Mouse (Mus musculus) G1E (cell line): ENCODE results near the gene Iffo2. TPM values are rescaled to one million over a fixed set of nuclear protein-coding genes. Genes with fewer than 3 reads are reported as not detected.

ENCODE experiments used
- ATAC-seq: 2 replicates; pipeline ENCODE4 v1.8.0; 2016; ENCODE audit warnings: mild to moderate bottlenecking; ENCODE audit not compliant: insufficient number of reproducible peaks, poor library complexity, low FRiP score, severe bottlenecking; ENCODE audit errors: extremely low read depth
- DNase-seq: peaks from one replicate; pipeline ENCODE4 v3.0.0; 2012; ENCODE audit warnings: low spot score
- H3K27me3 ChIP-seq: 2 replicates; pipeline ENCODE4 v1.6.1; 2012; ENCODE audit warnings: mild to moderate bottlenecking, low read length, inconsistent platforms; ENCODE audit not compliant: insufficient read depth
- H3K36me3 ChIP-seq: replicated peaks from 2 replicates; pipeline ENCODE3; 2012; ENCODE audit warnings: mild to moderate bottlenecking, inconsistent platforms
- H3K4me1 ChIP-seq: 2 replicates; pipeline ENCODE4 v1.6.1; 2012; ENCODE audit warnings: low read depth, low read length, inconsistent platforms, mixed read lengths; ENCODE audit not compliant: insufficient read depth
- H3K4me3 ChIP-seq: 2 replicates; pipeline ENCODE4 v1.5.1; 2012; ENCODE audit warnings: low read depth, mild to moderate bottlenecking, inconsistent platforms, low read length, moderate library complexity, mixed read lengths
- H3K9me3 ChIP-seq: replicated peaks from 2 replicates; pipeline ENCODE4 v1.6.1; 2012; ENCODE audit warnings: inconsistent platforms
- CTCF ChIP-seq: IDR thresholded peaks from 2 replicates; pipeline ENCODE4 v1.5.1; 2012; ENCODE audit warnings: low read depth, low read length, inconsistent platforms, mixed read lengths
- GATA1 ChIP-seq: IDR thresholded peaks from 2 replicates; pipeline ENCODE4 v1.6.1; 2012; ENCODE audit warnings: borderline replicate concordance, low read length, inconsistent platforms, mixed read lengths
- GATA2 ChIP-seq: IDR thresholded peaks from 2 replicates; pipeline ENCODE4 v1.6.1; 2012; ENCODE audit warnings: low read depth, low read length, inconsistent platforms, borderline replicate concordance
- POLR2AphosphoS5 ChIP-seq: IDR thresholded peaks from 2 replicates; pipeline ENCODE4 v1.6.1; 2012; ENCODE audit warnings: low read depth, low read length, inconsistent platforms; ENCODE audit not compliant: insufficient replicate concordance
- TAL1 ChIP-seq: conservative IDR thresholded peaks from 2 replicates; pipeline ENCODE4 v1.6.1; 2012; ENCODE audit warnings: low read depth, low read length, inconsistent platforms, mixed read lengths
- polyA plus RNA-seq: library from polyadenylated mRNA; stranded (reverse); fragments of >175 nt; gene quantifications from 2 replicates; pipeline ENCODE4 v1.2.3, GENCODE M21; 2012
- total RNA-seq, 2 experiments: library from RNA; stranded (forward) in 1 of 2; stranded (reverse) in 1 of 2; fragments of 200-1000 nt in 1 of 2; fragments of >200 nt in 1 of 2; fragmentation: Nextera tagmentation in 1 of 2; gene quantifications; 2 replicates each; pipeline ENCODE4 v1.2.3; 2014 to 2017

Iffo2 gene
- total and polyA plus RNA-seq, 3 experiments, result 0.20 to 0.38 TPM; not detected in 1

DNA sequence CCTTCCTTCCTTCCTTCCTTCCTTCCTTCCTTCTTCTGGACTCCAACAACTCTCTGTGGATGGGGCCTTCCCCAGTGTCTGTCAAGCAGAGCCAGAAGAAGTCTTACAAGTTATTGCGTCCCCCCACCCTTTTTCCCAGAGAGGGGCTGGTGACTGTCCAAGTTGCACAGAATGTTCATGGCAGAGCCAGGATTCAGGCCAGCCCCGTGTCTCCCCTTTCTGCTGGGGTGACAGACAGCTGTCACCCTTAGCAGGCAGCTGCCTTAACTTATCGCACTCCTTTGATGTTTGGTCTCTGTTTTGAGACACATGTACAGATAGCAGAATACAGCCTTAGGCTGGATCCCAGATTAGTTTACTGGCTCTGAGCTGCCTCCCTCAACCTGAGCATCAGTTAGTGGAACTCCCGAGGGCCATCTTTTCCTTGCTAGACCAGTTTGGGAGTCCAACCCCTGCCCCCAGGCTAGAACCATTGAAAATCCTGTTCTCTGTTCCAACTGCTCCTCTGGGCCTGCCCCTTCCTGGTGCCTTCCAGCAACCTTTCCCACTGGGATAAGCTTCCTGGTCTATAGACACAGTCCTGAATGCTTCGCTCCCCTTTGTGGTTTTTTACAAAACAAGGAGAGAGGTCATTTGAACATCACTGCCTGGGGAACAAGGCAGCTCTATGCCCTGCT lies 59.1 kb downstream of the Iffo2 start:
- Histone ChIP-seq H3K36me3 (no peaks in the 10 kb centered on the region), H3K4me1 (no peaks in the 10 kb centered on the region; the same call in 1 of the 2 replicates), H3K9me3 (no peaks in the 10 kb centered on the region), H3K27me3 (peaks cover 9% of the 10 kb centered on the region; the same call in 1 of the 2 replicates), H3K4me3 (no peak overlapping the region)
- ATAC-seq, result no peak
- DNase-seq, result no peak
- TF ChIP-seq GATA2 (no peak), GATA1 (no peak), TAL1 (no peak), CTCF (no peak), POLR2AphosphoS5 (no peak)

DNA sequence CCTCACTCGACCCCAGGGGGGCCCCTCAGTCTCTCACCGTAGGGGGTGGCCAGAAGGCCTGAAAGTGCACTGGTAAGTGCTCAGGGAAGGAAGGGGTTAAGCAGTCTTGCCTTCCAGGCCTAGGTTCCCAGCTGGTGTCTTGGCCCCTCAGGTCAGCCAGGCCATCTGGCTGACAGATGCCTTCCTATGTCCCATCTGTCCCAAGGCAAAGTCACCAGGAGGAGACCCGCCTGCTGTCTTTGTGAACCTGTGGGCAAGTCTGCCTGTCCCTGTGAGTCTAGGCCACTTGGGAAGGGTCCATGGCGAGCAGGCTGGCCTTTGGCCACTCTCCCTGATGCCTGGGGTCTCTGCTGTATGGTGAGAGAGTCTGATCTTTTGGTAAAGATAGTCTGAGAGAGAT lies 60.1 kb downstream of the Iffo2 start:
- Histone ChIP-seq H3K27me3 (peaks cover 8% of the 10 kb centered on the region; the same call in 1 of the 2 replicates), H3K36me3 (no peaks in the 10 kb centered on the region), H3K4me1 (no peaks in the 10 kb centered on the region; the same call in 1 of the 2 replicates), H3K4me3 (no peak overlapping the region), H3K9me3 (no peaks in the 10 kb centered on the region)
- no peak for DNase-seq
- no peak for ATAC-seq
- TF ChIP-seq POLR2AphosphoS5, result no peak
- no peak for TF ChIP-seq TAL1
- no peak for TF ChIP-seq CTCF
- no peak for TF ChIP-seq GATA1
- TF ChIP-seq GATA2, result no peak

DNA sequence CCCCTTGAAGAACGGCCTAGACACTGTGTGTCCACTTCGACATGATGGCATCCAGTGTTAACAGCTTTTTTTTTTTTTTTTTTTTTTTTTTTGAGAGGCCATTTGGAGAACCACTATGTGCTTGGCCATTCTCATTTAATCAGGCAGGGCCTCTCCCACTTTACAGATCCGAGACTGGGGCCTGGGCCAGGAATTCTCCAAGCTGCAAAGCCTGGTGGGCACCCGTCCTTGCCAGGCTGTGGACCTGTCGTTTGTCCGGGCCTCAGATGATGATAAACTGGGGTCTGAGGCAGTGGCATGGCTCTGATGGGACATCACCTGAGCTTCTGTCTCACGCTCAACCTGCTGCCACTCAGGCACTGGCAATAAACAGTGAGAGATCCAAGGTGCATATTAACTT lies 62.5 kb downstream of the Iffo2 start:
- H3K36me3 ChIP-seq, result no peaks in the 10 kb centered on the region
- DNase-seq (no peak), ATAC-seq (no peak)
- peaks cover 8% of the 10 kb centered on the region for H3K27me3 ChIP-seq
- TF ChIP-seq CTCF (no peak), GATA1 (no peak), POLR2AphosphoS5 (no peak), GATA2 (no peak), TAL1 (no peak)
- no peak overlapping the region for H3K4me3 ChIP-seq
- H3K9me3 ChIP-seq, result no peaks in the 10 kb centered on the region
- H3K4me1 ChIP-seq, result no peaks in the 10 kb centered on the region

DNA sequence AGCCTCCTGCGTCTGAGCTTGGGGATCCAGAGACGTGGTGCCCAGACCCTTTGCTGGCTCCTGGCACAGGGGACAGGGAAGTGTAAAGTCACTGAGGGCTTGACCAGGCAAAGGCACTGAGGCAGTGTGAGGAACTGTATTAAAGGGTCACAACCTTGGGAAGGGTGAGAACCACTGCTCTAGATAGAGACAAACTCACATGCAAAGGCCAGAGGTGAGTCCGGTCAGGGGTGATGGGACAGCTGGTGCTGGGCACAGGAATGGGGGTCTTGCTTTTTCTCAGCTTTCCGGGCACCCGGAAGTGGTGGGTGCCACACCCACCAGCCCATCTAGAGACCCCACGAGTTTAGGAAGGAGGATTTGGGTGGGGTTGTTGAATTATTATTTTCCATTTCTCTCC lies 63.0 kb downstream of the Iffo2 start:
- Histone ChIP-seq H3K36me3 (no peaks in the 10 kb centered on the region), H3K27me3 (peaks cover 7% of the 10 kb centered on the region)

DNA sequence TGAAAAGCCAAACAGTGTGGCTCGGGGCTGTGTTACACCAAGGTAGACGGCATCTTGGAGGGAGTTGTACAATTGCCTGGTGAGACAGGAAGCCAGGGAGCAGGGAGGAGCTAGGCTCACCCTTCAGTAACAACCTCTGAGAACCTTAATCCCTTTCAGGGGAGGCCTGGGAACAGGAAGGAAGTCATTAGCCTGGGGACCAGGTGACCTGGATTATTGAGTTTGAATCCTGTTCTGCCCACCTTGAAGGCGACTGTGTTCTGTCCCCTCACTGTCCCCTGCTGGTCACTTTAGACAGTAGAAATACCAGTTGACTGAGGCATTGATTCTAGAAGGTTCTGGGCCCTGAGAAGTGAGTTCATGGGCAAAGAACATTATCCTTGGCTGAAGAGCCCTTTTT lies 63.7 kb downstream of the Iffo2 start:
- no peak for DNase-seq
- H3K36me3 ChIP-seq, result no peaks in the 10 kb centered on the region
- no peak for TF ChIP-seq CTCF
- TF ChIP-seq GATA2, result no peak
- H3K4me3 ChIP-seq, result no peak overlapping the region
- no peak for ATAC-seq
- peaks cover 2% of the 10 kb centered on the region; the same call in 1 of the 2 replicates for H3K4me1 ChIP-seq
- no peaks in the 10 kb centered on the region for H3K9me3 ChIP-seq
- H3K27me3 ChIP-seq, result peaks cover 9% of the 10 kb centered on the region

More for the DNA sequence above, 63.0 kb downstream of the Iffo2 start:
- DNase-seq (no peak), ATAC-seq (no peak)
- no peak overlapping the region for H3K4me3 ChIP-seq
- H3K9me3 ChIP-seq, result no peaks in the 10 kb centered on the region
- TF ChIP-seq GATA1, result no peak
- TF ChIP-seq POLR2AphosphoS5, result no peak
- TF ChIP-seq GATA2, result no peak
- no peak for TF ChIP-seq CTCF
- no peak for TF ChIP-seq TAL1
- no peaks in the 10 kb centered on the region for H3K4me1 ChIP-seq

DNA sequence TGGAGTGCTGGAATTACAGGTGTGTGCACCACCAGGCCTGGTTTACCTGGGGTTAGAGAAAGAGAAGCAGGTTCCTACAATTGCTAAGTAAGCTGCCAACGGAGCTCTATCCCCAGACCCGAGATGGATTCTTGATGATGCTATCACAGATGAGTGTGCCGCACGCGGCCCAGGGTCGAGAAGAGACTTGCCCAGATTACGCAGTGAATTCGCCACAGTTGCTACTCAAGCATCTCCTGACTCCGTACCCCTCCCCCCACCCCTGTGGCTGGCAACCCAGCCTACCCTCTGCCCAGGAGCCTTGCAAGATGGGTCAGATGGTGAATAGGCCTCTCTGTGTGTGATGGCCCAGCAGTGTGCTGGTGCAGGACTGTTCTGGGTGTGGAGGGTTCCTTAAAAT lies 66.4 kb downstream of the Iffo2 start:
- H3K4me1 ChIP-seq, result peaks cover 4% of the 10 kb centered on the region; the same call in 1 of the 2 replicates
- H3K27me3 ChIP-seq, result peaks cover 22% of the 10 kb centered on the region
- no peaks in the 10 kb centered on the region for H3K9me3 ChIP-seq
- no peak overlapping the region for H3K4me3 ChIP-seq
- DNase-seq, result no peak
- TF ChIP-seq GATA1 (no peak), GATA2 (no peak), TAL1 (no peak), CTCF (no peak), POLR2AphosphoS5 (no peak)
- ATAC-seq, result no peak
- no peaks in the 10 kb centered on the region for H3K36me3 ChIP-seq
